Mouse (Mus musculus): ENCODE measurements around the gene Dld. TPM values are rescaled to one million over a fixed set of nuclear protein-coding genes. Genes with fewer than 3 reads are reported as not detected.

The Dld gene
- total and polyA plus RNA-seq, 3 experiments, result 112 to 229 (median 131) TPM

DNA sequence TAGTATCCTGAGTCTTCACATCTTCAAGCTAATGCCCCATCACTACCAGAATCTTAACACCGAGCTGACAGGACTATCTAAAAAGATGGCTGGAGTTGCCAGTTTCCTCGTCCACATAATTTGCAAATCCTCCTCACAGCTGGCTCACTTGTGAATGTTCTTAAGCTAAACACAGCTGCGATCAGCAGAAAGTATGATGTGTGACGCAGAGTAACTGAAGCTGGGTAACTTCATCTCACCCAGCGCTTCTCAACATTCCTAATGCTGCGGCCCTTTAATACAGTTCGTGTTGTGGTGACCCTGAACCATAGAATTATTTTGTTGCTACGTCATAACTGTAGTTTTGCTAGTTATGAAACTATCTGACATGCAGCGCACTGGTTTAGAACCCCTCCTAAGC, 24.1 kb downstream of the Dld start:
- TF ChIP-seq SMC3 (IDR thresholded peaks at IDR 0.05; ENCODE audit: low read depth, low read length) (no peak), USF1 (IDR thresholded peaks at IDR 0.05; ENCODE audit: low read depth, low read length) (no peak), E2F4 (IDR thresholded peaks at IDR 0.05; ENCODE audit: borderline replicate concordance, low read depth, low read length) (no peak), MEF2A (IDR thresholded peaks at IDR 0.05; ENCODE audit: extremely low read depth, insufficient replicate concordance, low read depth, low read length, poor library complexity, severe bottlenecking) (no peak), MYB (IDR thresholded peaks at IDR 0.05; ENCODE audit: low read depth, low read length) (no peak), TBP (IDR thresholded peaks at IDR 0.05; ENCODE audit: low read depth, low read length) (no peak), RAD21 (IDR thresholded peaks at IDR 0.05; ENCODE audit: low read depth, low read length) (no peak), HCFC1 (IDR thresholded peaks at IDR 0.05; ENCODE audit: low read depth, low read length) (no peak)
- Histone ChIP-seq H3K4me3 (ENCODE audit: control insufficient read depth in 1 of 2, insufficient read depth in 1 of 2, low read depth in 2 of 2, low read length in 2 of 2) (no peak overlapping the region), H3K36me3 (ENCODE audit: control insufficient read depth in 1 of 2, insufficient read depth in 2 of 2, low read length in 2 of 2) (peaks cover 0 to 4% of the 10 kb centered on the region in 2 experiments; a peak in 1 of 4 replicates), H3K9ac (ENCODE audit: control insufficient read depth, low read depth, low read length, poor library complexity, severe bottlenecking) (no peak overlapping the region), H3K9me3 (replicated peaks; ENCODE audit: insufficient read depth, low read length) (no peaks in the 10 kb centered on the region), H3K79me2 (ENCODE audit: control insufficient read depth, insufficient read depth, low read length, poor library complexity) (no peaks in the 10 kb centered on the region), H3K27ac (ENCODE audit: control insufficient read depth, low read depth, low read length) (no peak overlapping the region), H3K27me3 (ENCODE audit: control insufficient read depth in 1 of 2, insufficient read depth in 2 of 2, low read length in 2 of 2) (no peaks in the 10 kb centered on the region), H3K4me1 (ENCODE audit: control insufficient read depth in 1 of 2, insufficient read depth in 2 of 2, low read length in 2 of 2) (no peaks in the 10 kb centered on the region)
- no peak for DNase-seq (ENCODE audit: low read depth, low spot score)

DNA sequence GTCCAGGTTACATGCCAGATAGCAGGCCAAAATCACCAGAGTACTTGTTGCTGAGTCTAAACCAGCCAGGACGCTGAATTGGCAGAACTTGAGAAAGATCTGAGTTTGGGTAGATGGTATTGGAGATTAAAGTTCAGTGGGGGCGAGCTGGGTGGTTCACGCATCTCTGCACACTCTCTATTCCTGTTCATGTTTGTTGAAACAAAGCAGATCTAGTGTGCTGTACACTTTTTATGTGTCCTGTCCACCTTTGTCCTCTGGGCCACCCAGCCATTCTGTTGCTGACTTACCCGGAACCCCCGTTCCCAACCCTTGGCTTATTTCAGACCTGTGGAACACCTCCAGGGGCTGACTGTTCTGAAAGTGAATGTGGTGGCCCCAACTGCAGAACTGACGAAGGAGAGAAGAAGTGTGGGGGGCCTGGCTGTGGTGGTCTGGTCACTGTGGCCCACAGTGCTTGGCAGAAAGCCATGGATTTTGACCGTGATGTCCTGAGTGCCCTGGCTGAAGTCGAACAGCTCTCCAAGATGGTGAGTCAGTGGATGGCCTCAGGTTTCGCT, 28.0 kb downstream of the Dld start:
- Histone ChIP-seq H3K9me3 (replicated peaks; ENCODE audit: insufficient read depth, low read length) (no peaks in the 10 kb centered on the region), H3K79me2 (ENCODE audit: control insufficient read depth, insufficient read depth, low read length, poor library complexity) (no peaks in the 10 kb centered on the region), H3K27ac (ENCODE audit: control insufficient read depth, low read depth, low read length) (no peak overlapping the region), H3K4me3 (ENCODE audit: control insufficient read depth in 1 of 2, insufficient read depth in 1 of 2, low read depth in 2 of 2, low read length in 2 of 2) (no peak overlapping the region), H3K9ac (ENCODE audit: control insufficient read depth, low read depth, low read length, poor library complexity, severe bottlenecking) (no peak overlapping the region), H3K36me3 (ENCODE audit: control insufficient read depth in 1 of 2, insufficient read depth in 2 of 2, low read length in 2 of 2) (no peaks in the 10 kb centered on the region), H3K4me1 (ENCODE audit: control insufficient read depth in 1 of 2, insufficient read depth in 2 of 2, low read length in 2 of 2) (no peaks in the 10 kb centered on the region; a peak in 1 of 4 replicates), H3K27me3 (ENCODE audit: control insufficient read depth in 1 of 2, insufficient read depth in 2 of 2, low read length in 2 of 2) (no peaks in the 10 kb centered on the region; a peak in 1 of 4 replicates)
- no peak for DNase-seq (ENCODE audit: low read depth, low spot score)
- no peak for TF ChIP-seq GABPA (IDR thresholded peaks at IDR 0.05; ENCODE audit: low read depth, low read length)
- no peak for TF ChIP-seq CTCF (IDR thresholded peaks at IDR 0.05 in 2 of 3, conservative IDR thresholded peaks at IDR 0.05 in 1 of 3; ENCODE audit: control insufficient read depth in 1 of 3, insufficient read depth in 1 of 3, low read depth in 2 of 3, low read length in 3 of 3, poor library complexity in 1 of 3, severe bottlenecking in 1 of 3)
- no peak for TF ChIP-seq ZNF384 (IDR thresholded peaks at IDR 0.05; ENCODE audit: low read depth, low read length)
- no peak for TF ChIP-seq NRF1 (IDR thresholded peaks at IDR 0.05; ENCODE audit: insufficient read depth, low read depth, low read length, poor library complexity, severe bottlenecking)
- no peak for TF ChIP-seq ETS1 (IDR thresholded peaks at IDR 0.05; ENCODE audit: low read depth, low read length)
- no peak for TF ChIP-seq UBTF (IDR thresholded peaks at IDR 0.05; ENCODE audit: borderline replicate concordance, insufficient read depth, low read depth, low read length)
- no peak for TF ChIP-seq USF2 (IDR thresholded peaks at IDR 0.05; ENCODE audit: borderline replicate concordance in 1 of 2, insufficient read depth in 1 of 2, low read depth in 1 of 2, low read length in 2 of 2)
- no peak for TF ChIP-seq BHLHE40 (IDR thresholded peaks at IDR 0.05; ENCODE audit: borderline replicate concordance, low read depth, low read length)
- no peak for TF ChIP-seq MAFK (IDR thresholded peaks at IDR 0.05; ENCODE audit: borderline replicate concordance, low read depth, low read length)
- no peak for TF ChIP-seq POLR2AphosphoS5 (IDR thresholded peaks at IDR 0.05; ENCODE audit: borderline replicate concordance, low read depth, low read length)
- no peak for TF ChIP-seq SMC3 (IDR thresholded peaks at IDR 0.05; ENCODE audit: low read depth, low read length)
- no peak for TF ChIP-seq USF1 (IDR thresholded peaks at IDR 0.05; ENCODE audit: low read depth, low read length)
- no peak for TF ChIP-seq RCOR1 (IDR thresholded peaks at IDR 0.05; ENCODE audit: low read depth, low read length)
- TF ChIP-seq TAL1 (IDR thresholded peaks at IDR 0.05; ENCODE audit: low read length), result no peak
- no peak for TF ChIP-seq MYC (IDR thresholded peaks at IDR 0.05; ENCODE audit: low read depth, low read length)
- TF ChIP-seq KAT2A (conservative IDR thresholded peaks at IDR 0.05; ENCODE audit: low read depth, low read length), result no peak
- no peak for TF ChIP-seq CHD1 (IDR thresholded peaks at IDR 0.05; ENCODE audit: low read depth, low read length)
- TF ChIP-seq TCF12 (IDR thresholded peaks at IDR 0.05; ENCODE audit: low read depth, low read length), result no peak
